Mouse (Mus musculus): ENCODE data around the gene 4930415O20Rik.

4930415O20Rik gene

DNA sequence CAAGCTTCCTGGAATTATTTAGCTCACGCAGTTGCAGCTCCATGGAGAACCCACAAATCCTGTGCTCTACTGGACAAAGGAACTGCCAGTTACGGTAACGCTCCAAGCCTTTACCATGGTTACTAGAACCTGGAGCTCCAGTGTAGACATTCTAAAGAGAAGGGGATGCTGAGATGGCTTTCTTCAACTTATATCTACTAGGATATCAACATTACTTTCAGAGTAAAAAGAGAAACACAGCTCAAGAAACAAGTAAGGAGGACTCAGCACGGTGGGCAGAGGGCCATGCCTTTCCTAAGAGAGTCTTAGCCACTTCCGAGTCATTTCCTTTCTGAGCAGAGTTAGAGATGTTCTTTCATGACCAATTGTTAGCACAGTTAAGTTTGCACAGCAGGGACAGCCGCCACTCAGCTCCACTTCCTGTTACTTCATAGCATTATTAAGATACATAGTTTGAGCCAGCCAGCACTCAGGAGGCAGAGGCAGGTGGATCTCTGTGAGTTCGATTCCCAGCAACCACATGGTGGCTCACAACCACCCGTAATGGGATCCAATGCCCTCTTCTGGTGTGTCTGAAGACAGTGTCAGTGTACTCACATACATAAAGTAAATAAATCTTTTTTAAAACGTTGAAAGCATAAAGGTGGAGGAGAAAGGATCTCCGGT, at the start of gene 4930415O20Rik, which contains the start of gene Ccnt1:
Gene 4930415O20Rik, plus strand, starts transcription at position 132 of the 666 bp plus-strand sequence.
Gene Ccnt1, minus strand, starts transcription at position 51 of the 666 bp plus-strand sequence.
- DNase-seq: no peak

DNA sequence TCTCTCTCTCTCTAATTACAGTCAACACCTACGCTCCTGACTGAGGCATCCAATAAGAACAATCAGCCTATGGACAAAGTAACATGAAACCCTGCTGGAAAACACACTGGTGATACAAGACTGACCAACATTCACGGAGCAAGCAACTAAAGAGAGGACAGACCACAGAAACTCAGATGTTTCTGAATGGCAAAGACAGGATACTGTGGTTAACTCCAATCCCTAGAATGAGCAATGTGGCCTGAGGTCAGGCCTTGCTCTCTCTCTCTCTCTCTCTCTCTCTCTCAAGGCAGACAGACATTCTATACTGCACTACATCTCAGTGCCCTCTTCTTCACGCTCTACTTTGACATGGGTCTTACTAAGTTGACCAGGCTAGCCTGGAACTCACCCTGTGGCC, 49.6 kb upstream of the 4930415O20Rik start:
- DNase-seq: no peak

DNA sequence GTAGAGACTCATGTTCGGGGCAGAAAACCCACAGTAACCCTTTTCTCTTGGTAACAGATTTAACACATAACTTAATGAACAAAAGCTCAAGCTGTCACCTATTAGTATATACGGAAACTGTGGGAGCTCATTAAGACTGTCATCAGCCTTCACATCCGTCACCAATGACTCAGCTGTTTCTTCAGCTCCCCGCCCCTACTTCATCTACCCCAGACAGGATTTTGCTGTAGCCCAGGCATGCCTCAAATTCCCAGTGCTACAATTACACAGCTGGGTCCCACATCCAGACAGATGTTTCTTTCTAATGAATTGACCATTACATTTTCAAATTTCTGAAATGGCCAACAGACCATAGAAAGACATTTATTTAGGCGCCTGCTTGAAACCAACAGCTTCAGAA, 44.7 kb upstream of the 4930415O20Rik start:
- DNase-seq: no peak

DNA sequence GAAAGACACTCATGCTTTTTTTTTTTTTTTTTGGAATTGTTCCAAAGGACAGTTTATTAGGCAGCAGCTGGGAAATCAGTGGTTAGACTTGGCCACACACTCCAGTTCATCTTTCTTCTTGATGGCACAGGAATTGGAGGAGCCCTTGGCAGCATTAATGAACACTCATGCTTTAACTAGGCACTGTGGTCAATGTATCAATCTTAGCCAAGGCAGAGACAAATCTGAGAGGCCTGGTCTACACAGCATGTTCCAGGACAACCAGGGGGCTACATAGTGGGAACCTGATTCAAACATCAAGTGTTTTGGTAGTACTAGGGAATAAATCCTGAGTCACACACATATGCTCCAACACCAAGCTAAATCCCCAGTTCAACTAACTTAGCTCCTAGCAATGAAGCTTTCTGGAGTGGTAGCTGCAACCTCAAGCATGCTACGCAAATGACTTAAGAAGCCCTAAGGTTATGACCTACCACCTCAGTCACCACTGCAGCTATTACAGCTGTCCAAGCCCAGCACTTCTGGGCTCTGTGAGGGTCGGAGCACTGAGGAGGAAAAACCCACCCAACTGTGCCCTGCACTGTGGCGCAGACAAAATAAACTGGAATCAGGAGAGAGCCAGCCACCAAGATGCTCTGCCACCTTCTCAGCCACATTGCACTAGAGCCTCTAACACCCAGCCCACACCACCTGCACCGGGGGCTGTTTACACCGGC, 43.6 kb upstream of the 4930415O20Rik start:
- no peak for DNase-seq

DNA sequence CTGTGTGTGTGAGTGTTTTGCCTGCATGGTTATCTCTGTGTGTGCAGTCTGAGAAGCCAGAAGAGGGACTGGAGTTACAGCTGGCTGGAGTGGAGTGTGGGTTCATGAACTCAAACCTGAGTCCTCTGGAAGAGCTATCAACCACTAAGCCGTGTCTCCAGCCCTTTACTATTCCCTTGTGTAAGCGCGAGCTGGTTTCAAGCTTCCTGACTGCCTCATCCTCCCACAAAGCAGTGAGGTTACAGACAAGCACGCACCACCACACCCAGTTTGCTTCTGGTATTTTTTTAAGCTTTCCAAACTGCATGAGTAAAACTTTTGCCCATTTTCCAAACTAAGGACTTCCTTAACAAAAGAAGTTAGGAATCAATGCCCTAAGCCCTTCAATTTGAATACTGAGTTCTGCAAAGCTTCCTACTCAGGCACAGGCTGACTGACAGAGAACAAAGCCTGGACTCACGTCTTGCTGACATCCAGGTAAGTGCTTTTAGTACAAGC, 42.7 kb upstream of the 4930415O20Rik start:
- no peak for DNase-seq

DNA sequence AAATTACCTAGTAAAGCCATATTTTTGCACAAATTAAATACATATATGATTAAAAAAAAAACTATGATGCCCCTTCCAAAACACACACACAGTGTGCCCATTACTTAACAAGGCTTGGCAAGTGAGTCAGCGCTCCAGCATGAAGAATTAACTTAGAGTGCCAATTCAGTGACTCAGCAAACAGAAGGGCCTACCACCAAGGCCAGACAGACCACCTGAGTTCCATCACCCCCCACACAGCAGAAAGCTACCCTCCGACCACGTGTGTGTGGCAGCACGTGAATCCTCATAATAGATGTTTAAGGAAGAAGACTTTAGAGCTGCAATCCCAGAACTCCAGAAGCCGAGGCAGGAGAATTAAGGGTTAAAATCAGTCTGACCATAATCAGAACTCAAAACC, 38.5 kb upstream of the 4930415O20Rik start:
- no peak for DNase-seq

DNA sequence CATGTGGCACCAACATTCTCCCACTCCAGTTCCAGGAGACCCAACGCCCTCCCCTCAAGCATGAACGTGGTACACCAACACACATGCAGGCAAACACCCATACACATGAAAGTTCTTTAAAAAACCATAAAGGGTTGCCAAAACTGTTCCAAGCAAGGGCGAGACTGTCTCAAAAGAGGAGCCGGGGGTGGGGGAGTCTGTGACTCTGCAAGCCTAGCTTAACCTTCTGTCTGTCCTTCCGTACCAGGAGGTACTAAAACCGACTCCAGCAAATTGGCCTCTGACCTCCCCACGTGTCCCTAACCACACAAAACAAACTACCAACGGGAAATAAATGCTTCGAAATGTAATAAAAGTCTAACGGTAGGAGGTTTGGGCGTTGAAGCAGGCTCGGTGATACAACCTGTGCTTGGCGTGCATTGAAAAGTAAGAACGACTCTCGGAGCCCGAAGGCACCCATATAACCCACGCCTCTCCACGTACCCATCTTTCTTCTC, 37.7 kb upstream of the 4930415O20Rik start:
- no peak for DNase-seq

DNA sequence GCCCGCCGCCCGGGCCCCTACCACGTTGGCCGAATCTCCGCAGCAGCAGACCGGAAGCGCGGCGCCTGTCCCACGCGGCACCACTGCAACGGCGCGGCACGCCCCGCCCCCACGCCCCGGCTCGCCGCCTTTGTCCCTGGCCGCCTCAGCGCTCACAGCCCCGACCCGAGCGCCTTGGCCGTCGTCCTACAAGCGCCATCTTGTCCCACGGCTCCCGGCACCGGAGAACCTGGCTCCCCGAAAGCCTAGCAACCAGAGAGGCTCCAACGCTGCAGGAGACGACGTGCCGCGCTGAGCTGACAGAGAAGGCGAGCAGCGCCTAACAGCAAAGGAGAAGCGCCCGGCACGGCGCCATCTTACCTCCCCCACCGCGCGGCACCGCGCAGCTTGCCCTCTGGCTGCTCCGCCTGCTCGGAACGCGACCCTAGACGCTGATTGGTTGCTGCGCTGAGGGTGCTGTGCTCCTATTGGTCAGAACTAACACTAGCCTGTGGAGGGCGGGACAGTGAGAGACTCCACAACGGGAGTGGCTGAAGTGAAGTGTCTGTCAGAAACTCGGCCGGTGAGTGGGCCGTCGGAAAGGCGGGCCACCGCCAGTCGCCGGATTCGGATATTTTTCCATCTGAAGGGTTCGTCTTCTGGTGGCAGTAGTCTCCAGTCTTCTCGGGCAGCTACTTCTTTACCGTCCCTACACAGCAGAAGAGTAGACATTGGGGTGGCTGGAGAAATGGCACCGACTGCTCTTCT, 36.8 kb upstream of the 4930415O20Rik start, which contains the start of gene Kansl2:
Gene Kansl2, minus strand, starts transcription at position 384 of the 747 bp plus-strand sequence.
- peak; percentile 99 for DNase-seq

DNA sequence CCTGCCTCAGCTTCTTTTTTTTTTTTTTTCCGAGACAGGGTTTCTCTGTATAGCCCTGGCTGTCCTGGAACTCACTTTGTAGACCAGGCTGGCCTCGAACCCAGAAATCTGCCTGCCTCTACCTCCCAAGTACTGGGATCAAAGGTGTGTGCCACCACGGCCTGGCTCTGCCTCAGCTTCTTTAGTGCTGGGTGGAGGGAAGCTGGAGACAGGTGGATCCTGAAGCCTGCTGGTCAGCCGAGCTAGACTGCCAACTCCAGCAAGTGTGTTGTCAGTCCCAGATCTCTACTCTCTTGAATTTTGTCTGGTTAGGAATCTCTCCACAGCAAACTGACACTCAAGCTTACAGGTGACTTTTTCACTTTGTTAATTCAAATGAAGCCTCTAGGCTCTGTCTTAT, 34.9 kb upstream of the 4930415O20Rik start:
- no peak for DNase-seq

DNA sequence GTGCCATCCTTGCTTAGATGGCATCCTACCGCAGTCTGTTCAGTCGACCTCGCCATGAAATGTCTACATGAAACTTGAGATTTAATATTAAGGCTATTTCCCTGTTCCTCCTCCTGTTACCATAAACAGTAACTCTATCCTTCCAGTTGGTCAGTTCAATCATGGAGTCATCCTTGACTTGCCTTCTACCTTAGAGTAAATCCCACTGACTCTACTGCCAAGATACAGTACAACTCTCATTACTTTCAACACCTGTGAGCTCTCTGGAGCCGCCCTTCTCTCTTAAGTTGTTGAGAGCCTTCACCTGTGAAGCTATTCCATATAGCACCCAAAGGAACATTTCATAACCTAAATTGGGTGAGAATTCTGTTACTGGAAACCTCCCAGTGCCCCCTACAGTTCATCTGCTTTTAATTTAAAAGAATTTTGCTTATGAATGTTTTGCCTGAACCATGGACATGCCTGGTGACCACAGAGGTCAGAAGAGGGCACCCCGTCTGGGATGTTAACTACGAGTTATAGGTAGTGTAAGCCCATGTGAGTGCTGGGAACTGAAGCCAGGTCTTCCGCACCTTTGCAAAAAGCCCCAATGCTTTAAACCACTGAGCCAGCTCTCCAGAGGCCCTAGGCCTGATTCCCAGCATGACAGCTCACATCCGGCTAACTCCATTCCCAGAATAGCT, 33.8 kb upstream of the 4930415O20Rik start:
- DNase-seq: no peak

DNA sequence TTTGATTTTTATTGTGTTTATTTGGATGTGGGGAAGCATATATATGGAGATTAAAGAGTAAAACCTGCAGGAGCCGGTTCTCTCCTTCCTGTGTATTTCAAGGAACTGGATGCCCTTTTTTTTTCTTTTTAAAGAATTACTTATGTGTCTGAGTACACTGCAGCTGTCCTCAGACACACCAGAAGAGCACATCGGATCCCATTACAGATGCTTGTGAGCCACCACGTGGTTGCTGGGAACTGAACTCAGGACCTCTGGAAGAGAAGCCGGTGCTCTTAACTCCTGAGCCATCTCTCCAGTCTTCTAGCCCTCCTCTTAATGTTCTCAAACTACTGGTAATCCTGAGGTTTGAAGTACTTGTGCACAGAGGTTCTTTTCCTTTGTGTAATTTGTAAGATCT, 32.9 kb upstream of the 4930415O20Rik start:
- DNase-seq: no peak

DNA sequence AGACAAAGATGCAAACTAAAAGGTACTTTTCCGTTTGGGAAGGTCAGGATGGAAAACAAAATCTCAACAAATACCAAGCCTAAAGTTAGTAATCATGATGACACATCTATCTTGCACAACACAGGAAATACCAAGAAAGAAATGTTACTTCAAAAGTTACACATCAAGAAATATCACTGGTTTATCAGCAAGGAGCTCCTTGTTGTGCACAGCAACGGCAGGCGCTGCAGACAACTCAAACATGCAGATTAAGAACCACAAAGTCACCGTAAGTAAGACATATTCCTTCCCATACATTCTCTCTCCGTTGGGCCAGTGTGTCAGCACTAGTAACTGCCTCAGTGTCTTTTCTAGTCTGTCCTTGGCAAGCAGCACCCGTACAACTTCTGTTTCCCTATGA, 29.7 kb upstream of the 4930415O20Rik start:
- no peak for DNase-seq

DNA sequence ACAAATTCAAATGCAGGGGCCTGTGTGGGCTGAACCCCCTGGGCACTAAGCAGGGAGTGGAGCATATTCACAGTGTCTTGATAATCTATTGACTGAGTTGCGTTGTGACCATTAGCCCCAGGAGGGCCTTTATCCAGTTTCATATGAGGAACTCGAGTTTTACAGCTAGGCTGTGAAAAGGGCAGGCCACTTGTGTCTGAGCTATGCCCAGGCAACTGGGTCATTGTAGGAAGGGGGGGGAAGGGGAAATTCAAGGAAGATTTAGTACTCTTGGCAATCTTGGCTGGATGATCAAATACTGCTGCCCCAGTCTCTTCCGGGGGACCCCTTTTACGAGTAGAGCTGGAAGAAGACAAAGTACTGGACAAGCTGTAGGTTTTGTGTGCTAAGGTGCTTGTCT, 27.5 kb upstream of the 4930415O20Rik start:
- no peak for DNase-seq

DNA sequence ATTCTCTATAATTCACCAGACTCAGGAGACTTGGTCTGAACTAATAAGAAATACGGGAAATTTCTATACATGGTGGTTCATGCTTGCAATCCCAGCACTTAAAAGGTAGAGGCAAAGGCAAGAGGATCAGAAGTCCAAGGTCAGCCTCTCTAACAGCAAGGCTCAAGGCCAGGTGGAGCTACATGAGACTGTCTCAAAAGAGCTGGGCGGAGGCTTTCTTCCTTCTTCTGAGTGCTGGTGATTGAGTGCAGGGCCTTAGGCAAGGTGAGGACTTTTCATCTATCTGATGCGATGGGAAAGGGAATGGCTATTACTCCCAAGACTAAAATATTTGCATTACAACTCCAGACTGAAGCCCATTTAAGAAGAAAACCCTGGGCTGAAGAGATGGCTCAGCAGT, 25.7 kb upstream of the 4930415O20Rik start:
- DNase-seq: no peak

DNA sequence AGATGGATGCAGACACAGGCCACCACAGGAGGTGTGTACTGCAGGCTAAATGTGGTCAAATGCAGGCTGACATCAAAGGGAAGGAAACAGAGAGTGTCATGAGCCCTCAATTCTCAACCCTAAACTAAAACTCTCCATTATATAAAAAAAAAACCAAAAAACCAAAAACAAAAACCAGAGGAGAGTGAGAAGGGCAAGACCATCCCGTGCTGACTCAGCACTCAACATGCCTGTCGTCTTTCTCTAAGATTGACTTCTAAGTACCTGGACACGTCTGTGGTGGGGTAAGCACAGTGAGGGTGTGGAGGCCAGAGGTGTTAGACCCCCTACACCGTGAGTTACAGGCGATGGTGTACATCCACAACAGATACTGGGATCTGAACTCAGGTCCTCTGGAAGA, 24.0 kb upstream of the 4930415O20Rik start:
- no peak for DNase-seq

DNA sequence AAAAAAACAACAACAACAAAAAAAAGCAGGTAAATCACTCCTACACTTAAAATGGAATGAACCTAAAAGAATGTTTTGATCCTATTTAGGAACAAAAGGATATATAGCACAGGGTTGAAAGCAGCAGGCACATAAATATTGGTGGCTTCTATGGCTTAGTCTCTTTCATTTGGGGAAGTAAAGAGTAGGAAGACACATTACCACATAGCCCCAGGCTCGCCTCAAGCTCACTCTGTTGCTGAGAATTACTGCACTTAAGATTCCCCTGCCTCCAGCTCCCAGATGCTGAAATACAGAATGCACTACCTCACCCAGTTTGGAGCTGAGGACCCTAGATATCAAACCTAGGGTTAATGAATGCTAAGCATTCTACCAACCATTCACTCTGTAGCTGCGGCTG, 18.0 kb upstream of the 4930415O20Rik start:
- DNase-seq: no peak

DNA sequence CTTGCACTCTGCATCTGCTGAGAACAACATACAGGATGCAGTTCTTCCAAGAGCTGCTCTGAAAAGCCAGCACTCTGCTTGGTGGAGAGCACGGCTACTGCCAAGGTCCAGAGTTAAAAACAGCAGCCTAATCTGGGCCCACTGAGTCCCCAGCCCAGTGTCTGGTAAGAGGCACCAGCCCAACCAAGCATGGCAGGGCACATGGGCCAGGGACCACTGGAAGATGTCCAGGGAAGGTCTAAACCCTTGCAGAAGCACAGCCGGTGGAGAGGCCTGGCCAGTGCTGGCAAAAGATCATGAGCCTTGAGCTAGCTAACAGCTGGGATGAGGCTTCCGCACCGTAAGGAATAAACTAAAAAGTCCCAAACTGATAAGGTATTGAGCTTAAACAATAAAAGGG, 14.9 kb upstream of the 4930415O20Rik start:
- no peak for DNase-seq

DNA sequence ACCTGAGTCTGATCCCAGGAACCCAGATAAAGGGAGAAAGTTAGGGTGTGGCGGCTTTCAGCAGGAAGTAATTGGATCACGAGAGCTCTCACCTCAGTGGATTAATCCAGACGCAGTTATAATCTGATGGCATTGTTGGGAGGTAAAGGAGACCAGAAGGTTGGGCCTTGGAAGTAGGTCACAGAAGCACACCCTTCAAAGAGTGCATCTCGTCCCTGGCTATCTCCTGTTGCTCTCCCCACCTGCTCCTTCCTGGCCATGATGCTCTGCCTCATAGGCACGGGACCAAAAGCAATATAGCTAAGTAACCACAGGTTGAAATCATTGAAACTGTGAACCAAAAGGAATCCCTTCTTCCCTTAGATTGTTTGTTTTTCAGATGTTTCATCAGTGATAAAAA, 13.6 kb upstream of the 4930415O20Rik start:
- no peak for DNase-seq

DNA sequence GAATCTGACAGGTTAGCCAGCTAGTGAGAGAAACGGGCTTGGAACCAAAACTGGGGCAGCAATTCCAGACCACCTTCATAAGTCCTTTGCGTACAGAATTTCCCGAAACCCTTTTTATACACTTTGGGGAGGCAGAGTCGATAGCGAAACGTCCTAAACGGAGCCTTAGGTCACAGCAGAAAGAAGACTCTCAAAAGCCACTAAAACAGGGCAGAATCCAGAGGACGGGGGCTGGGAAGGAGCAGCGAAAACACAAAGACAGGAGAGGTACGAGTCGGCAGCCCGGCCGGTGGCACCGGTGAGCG, 3.9 kb upstream of the 4930415O20Rik start:
- no peak for DNase-seq

DNA sequence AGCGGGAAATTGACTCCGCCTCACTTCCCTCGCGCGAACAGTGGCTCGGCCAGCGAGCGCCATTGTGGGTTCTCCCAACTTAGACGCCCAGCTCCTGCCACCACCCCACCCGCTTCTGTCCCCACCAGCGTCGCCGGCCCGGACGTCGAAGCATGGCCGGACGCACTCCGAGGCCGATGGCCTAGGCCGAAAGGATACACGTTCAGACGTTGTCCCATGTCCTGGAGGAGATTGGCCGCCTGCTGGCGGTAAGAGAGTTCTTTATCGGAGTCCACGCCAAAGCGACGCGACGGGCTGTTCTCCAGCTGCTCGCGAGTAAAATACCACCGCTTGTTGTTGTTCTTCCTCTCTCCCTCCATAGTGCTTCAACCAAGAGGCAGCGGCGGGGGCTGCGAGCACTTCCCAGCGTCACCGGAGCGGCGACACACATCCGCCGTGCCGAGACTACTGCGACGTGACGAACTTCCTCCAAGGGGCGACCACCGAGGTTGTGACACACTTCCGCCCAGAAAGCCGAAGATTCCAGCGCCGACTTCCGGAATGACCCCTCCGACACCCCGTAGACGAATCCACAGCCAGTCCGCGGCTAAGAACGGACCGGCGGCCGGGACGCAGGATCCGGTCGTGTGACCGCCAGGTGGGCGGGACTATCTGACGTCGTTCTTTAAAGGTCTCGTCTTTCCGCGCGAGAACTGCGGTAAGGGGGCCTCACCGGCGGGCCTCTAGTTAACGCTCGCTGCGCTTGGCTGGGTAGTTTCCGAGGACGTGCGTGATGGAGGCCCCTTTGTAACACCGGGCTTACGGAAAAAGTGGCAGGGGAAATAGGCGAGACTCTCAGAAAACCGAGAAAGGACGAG, 3.3 kb upstream of the 4930415O20Rik start:
- peak; percentile 99 for DNase-seq

DNA sequence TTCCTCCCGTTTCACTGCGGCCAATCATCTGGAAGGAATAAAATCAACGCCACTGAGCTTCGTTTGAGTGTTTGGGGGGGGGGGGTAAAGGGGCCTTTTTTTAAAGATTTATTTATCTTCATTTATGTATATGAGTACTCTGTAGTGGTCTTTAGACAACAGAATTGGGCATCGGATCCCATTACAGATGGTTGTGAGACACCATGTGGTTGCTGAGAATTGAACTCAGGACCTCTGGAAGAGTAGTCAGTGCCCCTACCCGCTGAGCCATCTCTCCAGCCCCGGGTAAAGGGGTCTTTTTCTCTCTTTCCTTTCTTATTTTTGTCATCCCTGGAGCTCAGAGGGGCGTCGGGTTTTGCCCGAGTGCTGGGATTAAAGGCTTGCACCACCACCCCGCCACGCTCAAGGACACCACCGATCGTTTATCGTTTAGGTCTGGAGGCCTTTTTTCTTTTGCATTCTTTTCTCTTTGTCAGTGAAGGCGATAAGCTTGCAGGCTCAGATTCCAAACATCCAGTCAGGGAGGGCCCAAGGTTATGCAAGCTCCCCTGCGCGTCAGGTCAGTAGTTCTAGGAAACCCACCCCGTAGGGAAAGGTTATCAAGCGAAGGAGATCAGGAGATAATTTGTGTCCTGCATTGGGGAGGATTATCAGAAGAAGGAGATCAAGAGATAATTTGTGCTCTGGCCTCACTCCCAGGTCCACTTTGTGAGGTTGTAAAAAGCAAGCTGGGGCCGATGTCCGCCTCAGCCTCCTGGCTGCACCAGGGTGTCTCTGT, 2.4 kb upstream of the 4930415O20Rik start:
- DNase-seq: peak; percentile 18
